Mouse (Mus musculus): ENCODE data around the gene Macf1.
"Not testable (repeated sequence)": the region's sequence is repeated elsewhere in the genome, so short reads cannot be mapped to it uniquely, and the experiment has no call there.

Gene Macf1

GRCm38 (mm10) chr4:123326087-123326486 is 358.1 kb downstream of the Macf1 start:
- intact Hi-C loops (cut with DNase I) = no loop called here

GRCm38 (mm10) chr4:123323534-123323933 is 360.6 kb downstream of the Macf1 start, which contains the start of gene Oxct2a:
Gene Oxct2a (minus strand): TSS chr4:123323634.
- intact Hi-C loops (cut with DNase I) = no loop called here

GRCm38 (mm10) chr4:123322910-123323309 is 361.2 kb downstream of the Macf1 start:
- intact Hi-C loops (cut with DNase I) = not testable (repeated sequence)

- intact Hi-C loops (cut with DNase I) = no loop called here
These were observed 369.7 kb downstream of the Macf1 start for GRCm38 (mm10) chr4:123314497-123314896.

GRCm38 (mm10) chr4:123313010-123313409 is 371.1 kb downstream of the Macf1 start:
- intact Hi-C loops (cut with DNase I) = no loop called here

- intact Hi-C loops (cut with DNase I) = loop anchor here (2.0 kb wide), 1 partner anchor 23 kb away; no protein-coding TSS in a partner anchor
These were observed 372.3 kb downstream of the Macf1 start for GRCm38 (mm10) chr4:123311845-123312244.

GRCm38 (mm10) chr4:123308292-123308691 is 375.9 kb downstream of the Macf1 start:
- intact Hi-C loops (cut with DNase I) = loop anchor here (5.0 kb wide), 1 partner anchor 84 kb away; no protein-coding TSS in a partner anchor

- intact Hi-C loops (cut with DNase I) = loop anchor here (5.0 kb wide), 1 partner anchor 85 kb away; no protein-coding TSS in a partner anchor
These were observed 377.2 kb downstream of the Macf1 start for GRCm38 (mm10) chr4:123306999-123307398.

GRCm38 (mm10) chr4:123305789-123306188 is 378.4 kb downstream of the Macf1 start:
- intact Hi-C loops (cut with DNase I) = loop anchor here (5.0 kb wide), 1 partner anchor 87 kb away; no protein-coding TSS in a partner anchor

Small RNA genes lying within 50 kb of the gene (microRNA-seq; reads per million reads assigned to microRNA genes)
- gene Mir6398 = 0 reads per million in 2 experiments

Data from adrenal gland (tissue).